Mouse (Mus musculus) stomach, postnatal 0 days (tissue): ENCODE measurements around the gene Scamp1.

ENCODE experiments used
- CTCF ChIP-seq: IDR thresholded peaks from 2 replicates; pipeline ENCODE4 v1.5.1; 2016; ENCODE audit warnings: antibody characterized with exemption, low read depth, mild to moderate bottlenecking, moderate library complexity
- EP300 ChIP-seq: optimal IDR thresholded peaks from 2 replicates; pipeline ENCODE3; 2016; ENCODE audit warnings: antibody characterized with exemption

DNA sequence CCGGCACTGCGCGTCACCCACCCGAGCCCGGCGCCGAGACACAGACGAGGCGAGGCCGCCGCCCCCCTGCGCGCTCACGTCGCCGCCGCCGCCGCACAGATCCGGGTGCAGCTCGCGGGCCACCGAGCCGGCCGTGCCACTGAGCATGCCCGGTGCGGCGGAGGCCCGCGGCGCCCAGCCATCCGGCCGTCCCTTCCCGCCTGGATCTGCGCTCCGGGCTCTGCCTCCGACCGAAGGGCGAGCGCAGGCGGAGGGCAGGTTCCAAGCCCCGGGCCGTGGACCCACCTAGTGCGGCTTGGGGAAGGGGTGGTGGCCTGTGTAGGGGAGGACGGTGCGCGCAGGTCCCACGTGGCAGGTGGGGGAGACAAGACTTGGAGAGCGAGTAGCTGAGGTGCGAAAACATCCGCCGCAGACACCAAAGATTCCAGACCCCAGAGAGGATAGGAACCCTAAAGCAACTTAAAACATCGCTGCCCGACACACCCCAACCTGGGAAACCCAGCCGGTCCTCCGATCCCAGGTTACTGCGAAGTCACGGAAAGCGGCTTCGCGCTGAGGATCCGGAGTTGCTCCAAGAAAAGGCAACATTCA lies at the start of gene Scamp1:
- no peak for TF ChIP-seq EP300
- TF ChIP-seq CTCF = no peak
